Mouse (Mus musculus) gastrocnemius, postnatal 25 days (tissue): ENCODE results near the gene Olfr788. TPM values are rescaled to one million over a fixed set of nuclear protein-coding genes. Genes with fewer than 3 reads are reported as not detected.

Experiments
- DNase-seq: peaks from one replicate; pipeline ENCODE4 v3.0.0; 2022
- long read RNA-seq, 2 experiments: library from polyadenylated mRNA; stranded (forward); transcript quantifications; one replicate each; pipeline ENCODE4 v2.0.0; 2021
- total RNA-seq, 2 experiments: library from RNA; stranded (reverse); gene quantifications; 1 replicate in 1 of 2; 2 replicates in 1 of 2; pipeline ENCODE4 v1.2.3; 2021

Gene Olfr788
- total RNA-seq: not detected
- long read RNA-seq, experiment 1: 0 reads
- long read RNA-seq, experiment 2: 0 reads

GRCm38 (mm10) chr10:129470698-129471097 is at the start of gene Olfr788:
Gene Olfr788 (plus strand): TSS chr10:129470998.
- DNase-seq: no peak

GRCm38 (mm10) chr10:129427006-129427405 is 43.8 kb upstream of the Olfr788 start, which contains the start of gene Olfr786:
Gene Olfr786 (plus strand): TSS chr10:129427306.
- no peak for DNase-seq

- DNase-seq: no peak
These were observed 9.2 kb upstream of the Olfr788 start, which contains the start of gene Olfr787 for GRCm38 (mm10) chr10:129461562-129461961. Gene Olfr787 (plus strand): TSS chr10:129461862.

- no peak for DNase-seq
These were observed 2.5 kb downstream of the Olfr788 start for GRCm38 (mm10) chr10:129473256-129473655.

GRCm38 (mm10) chr10:129473723-129474122 is 2.9 kb downstream of the Olfr788 start:
- no peak for DNase-seq

- no peak for DNase-seq
These were observed 13.7 kb downstream of the Olfr788 start, which contains the start of gene Olfr789 for GRCm38 (mm10) chr10:129484452-129484851. Gene Olfr789 (plus strand): TSS chr10:129484752.

- DNase-seq: no peak
These were observed 19.3 kb downstream of the Olfr788 start for GRCm38 (mm10) chr10:129490101-129490500.

GRCm38 (mm10) chr10:129498192-129498591 is 27.4 kb downstream of the Olfr788 start, which contains the start of gene Olfr790:
Gene Olfr790 (plus strand): TSS chr10:129498492.
- no peak for DNase-seq

- no peak for DNase-seq
These were observed 50.7 kb downstream of the Olfr788 start, which contains the start of gene Olfr791 for GRCm38 (mm10) chr10:129521492-129521891. Gene Olfr791 (plus strand): TSS chr10:129521792.

Other genes starting within 250 kb of the Olfr788 start
- gene Olfr774, start 234.8 kb upstream of the Olfr788 start, total RNA-seq: not detected
- not detected for gene Olfr775, start 222.6 kb upstream of the Olfr788 start, total RNA-seq
- not detected for gene Olfr776, start 211.9 kb upstream of the Olfr788 start, total RNA-seq
- not detected for gene Olfr777, start 199.5 kb upstream of the Olfr788 start, total RNA-seq
- not detected for gene Olfr780, start 152.9 kb upstream of the Olfr788 start, total RNA-seq
- not detected for gene Olfr781, start 142.1 kb upstream of the Olfr788 start, total RNA-seq
- gene Olfr782, start 122.1 kb upstream of the Olfr788 start, total RNA-seq: not detected
- gene Olfr784, start 86.9 kb upstream of the Olfr788 start, total RNA-seq: not detected
- gene Olfr785, start 65.6 kb upstream of the Olfr788 start, total RNA-seq: not detected
- gene Olfr786, start 43.7 kb upstream of the Olfr788 start, total RNA-seq: not detected
- gene Olfr787, start 9.1 kb upstream of the Olfr788 start, total RNA-seq: not detected
- gene Olfr789, start 13.8 kb downstream of the Olfr788 start, total RNA-seq: not detected
- not detected for gene Olfr790, start 27.5 kb downstream of the Olfr788 start, total RNA-seq
- gene Olfr791, start 50.8 kb downstream of the Olfr788 start, total RNA-seq: not detected
- not detected for gene Olfr792, start 68.2 kb downstream of the Olfr788 start, total RNA-seq
- not detected for gene Olfr794, start 96.7 kb downstream of the Olfr788 start, total RNA-seq
- not detected for gene Olfr796, start 141.6 kb downstream of the Olfr788 start, total RNA-seq
- not detected for gene Olfr798, start 156.9 kb downstream of the Olfr788 start, total RNA-seq
- gene Olfr799, start 166.5 kb downstream of the Olfr788 start, total RNA-seq: not detected
- not detected for gene Olfr800, start 186.7 kb downstream of the Olfr788 start, total RNA-seq
- not detected for gene Olfr801, start 202.9 kb downstream of the Olfr788 start, total RNA-seq
- not detected for gene Olfr802, start 217.2 kb downstream of the Olfr788 start, total RNA-seq
- not detected for gene Olfr803, start 223.3 kb downstream of the Olfr788 start, total RNA-seq
- not detected for gene Olfr804, start 232.2 kb downstream of the Olfr788 start, total RNA-seq